Mouse (Mus musculus) liver, embryonic 14.5 days (tissue): Measurements from ENCODE around the gene Erg. TPM values are rescaled to one million over a fixed set of nuclear protein-coding genes. Genes with fewer than 3 reads are reported as not detected.

Experiments used
- ATAC-seq: fragments of 200-750 bp; cut with Nextera tagmentation; 2 replicates; pipeline ENCODE4 v1.8.0; 2017; ENCODE audit warnings: moderate number of reproducible peaks, mild to moderate bottlenecking, moderate library complexity; ENCODE audit not compliant: insufficient read depth
- DNase-seq, 3 experiments: peaks; one replicate each; pipeline ENCODE4 v3.0.0-alpha.2; 2012 to 2013; ENCODE audit warnings: low read depth in 3 of 3, low spot score in 3 of 3
- H3K27ac ChIP-seq: fragments of 300-500 bp; sonication (generic); 2 replicates; pipeline ENCODE4 v1.5.1; 2014; ENCODE audit warnings: moderate library complexity, mild to moderate bottlenecking, control low read depth, inconsistent platforms
- H3K27me3 ChIP-seq: fragments of 300-500 bp; sonication (generic); 2 replicates; pipeline ENCODE4 v1.6.1; 2014; ENCODE audit warnings: mild to moderate bottlenecking, low read length, moderate library complexity; ENCODE audit not compliant: control insufficient read depth, insufficient read depth
- H3K36me3 ChIP-seq: fragments of 300-500 bp; sonication (generic); replicated peaks from 2 replicates; pipeline ENCODE4 v1.6.1; 2014; ENCODE audit warnings: low read depth; ENCODE audit not compliant: control insufficient read depth, insufficient read depth
- H3K4me1 ChIP-seq, 2 experiments: fragments of 200-500 bp in 1 of 2; fragments of 300-500 bp in 1 of 2; sonication (generic) in 1 of 2; replicated peaks; 2 replicates each; pipeline ENCODE4 v1.6.1; 2012 to 2014; ENCODE audit warnings: antibody characterized with exemption in 1 of 2, inconsistent platforms in 1 of 2, low read length in 1 of 2; ENCODE audit not compliant: control insufficient read depth in 2 of 2, insufficient read depth in 2 of 2
- H3K4me2 ChIP-seq: fragments of 300-500 bp; sonication (generic); 2 replicates; pipeline ENCODE4 v1.6.1; 2014; ENCODE audit warnings: low read depth, mild to moderate bottlenecking, control low read depth, moderate library complexity
- H3K4me3 ChIP-seq, 2 experiments: fragments of 200-500 bp in 1 of 2; fragments of 300-500 bp in 1 of 2; sonication (generic) in 1 of 2; 2 replicates each; pipeline ENCODE4 v1.5.1; 2012 to 2014; ENCODE audit warnings: low read depth in 2 of 2, low read length in 2 of 2, mild to moderate bottlenecking in 2 of 2, control low read depth in 1 of 2, inconsistent platforms in 1 of 2, moderate library complexity in 1 of 2; ENCODE audit not compliant: insufficient read depth in 1 of 2
- H3K9ac ChIP-seq: fragments of 300-500 bp; sonication (generic); replicated peaks from 2 replicates; pipeline ENCODE4 v1.6.1; 2014; ENCODE audit warnings: mild to moderate bottlenecking, control low read depth, moderate library complexity
- H3K9me3 ChIP-seq: fragments of 300-500 bp; sonication (generic); 2 replicates; pipeline ENCODE4 v1.6.1; 2016; ENCODE audit warnings: low read length, mixed read lengths; ENCODE audit not compliant: control insufficient read depth
- CTCF ChIP-seq: IDR thresholded peaks from 2 replicates; pipeline ENCODE4 v1.5.1; 2016; ENCODE audit warnings: antibody characterized with exemption, low read depth, control low read depth
- EP300 ChIP-seq: IDR thresholded peaks from 2 replicates; pipeline ENCODE4 v1.6.1; 2016; ENCODE audit warnings: antibody characterized with exemption, low read depth
- WGBS: fragments of 180-500 bp; shearing (Covaris S2); extraction: QIAGEN DNeasy Blood & Tissue Kit; methylation state at CpG from one replicate; pipeline ENCODE4 v1.1.7; 2014; ENCODE audit not compliant: insufficient replicate concordance; 5-methylcytosine and 5-hydroxymethylcytosine counted together
- polyA plus RNA-seq, 2 experiments: library from polyadenylated mRNA; depleted of rRNA in 1 of 2; stranded (reverse) in 1 of 2; unstranded in 1 of 2; fragments of >200 nt; fragmentation: Nextera tagmentation in 1 of 2; extraction: Ambion mirVana in 1 of 2; gene quantifications; 2 replicates each; pipeline versions ENCODE4 v1.2.1 to v1.2.3; 2012 to 2014

Gene Erg
- polyA plus RNA-seq, 2 experiments, result 0.61 to 2.8 TPM

DNA sequence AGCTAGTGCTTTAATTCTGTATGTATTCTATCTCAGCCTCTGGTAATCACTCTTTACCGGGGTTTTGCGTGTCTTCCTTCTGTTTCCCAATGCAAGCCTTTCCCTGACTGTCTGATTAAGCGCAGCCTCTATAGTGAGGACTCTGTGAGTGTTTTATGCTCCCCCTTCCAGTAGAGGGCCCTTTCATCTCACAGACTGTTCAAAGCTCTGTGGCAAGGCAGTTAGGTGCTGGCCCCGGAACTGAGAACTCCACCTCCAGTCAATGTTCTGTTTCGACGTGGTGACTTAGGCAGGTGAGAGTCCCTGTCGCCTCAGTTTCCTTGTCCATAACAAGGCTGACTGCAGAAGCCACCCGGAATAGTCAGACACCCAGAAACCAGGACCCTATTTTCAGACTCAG is 244.4 kb downstream of the Erg start:
- H3K27ac ChIP-seq, result no peak overlapping the region

GRCm38 (mm10) chr16:95340885-95341791 is 245.3 kb downstream of the Erg start:
- Histone ChIP-seq H3K4me3 (no peak overlapping the region), H3K27ac (no peak overlapping the region), H3K36me3 (no peaks in the 10 kb centered on the region), H3K4me2 (no peak overlapping the region), H3K27me3 (no peaks in the 10 kb centered on the region), H3K9ac (no peak overlapping the region), H3K4me1 (no peaks in the 10 kb centered on the region), H3K9me3 (no peaks in the 10 kb centered on the region)
- 38% methylated on average over 28 of the region's 28 CpGs for WGBS
- DNase-seq, result peak; percentile 20 to 33 (median 29)
- peak; percentile 23; the same call in 1 of the 2 replicates for ATAC-seq
- no peak for TF ChIP-seq EP300
- peak; percentile 75 for TF ChIP-seq CTCF

More for the DNA sequence above, 244.4 kb downstream of the Erg start:
- Histone ChIP-seq H3K27me3 (no peaks in the 10 kb centered on the region), H3K4me3 (no peak overlapping the region), H3K36me3 (no peaks in the 10 kb centered on the region), H3K9ac (no peak overlapping the region), H3K4me1 (peaks cover 0 to 5% of the 10 kb centered on the region in 2 experiments; a peak in 2 of 4 replicates), H3K4me2 (no peak overlapping the region), H3K9me3 (no peaks in the 10 kb centered on the region)
- ATAC-seq (no peak), DNase-seq (no peak)
- TF ChIP-seq CTCF (0 out of 2 replicates have a peak, but pooled peaks have one; percentile 21), EP300 (no peak)
- 47% methylated on average over 8 of the region's 8 CpGs for WGBS

GRCm38 (mm10) chr16:95332159-95332558 is 254.2 kb downstream of the Erg start:
- H3K4me2 ChIP-seq, result no peak overlapping the region
- WGBS, result 66% methylated on average over 5 of the region's 5 CpGs
- DNase-seq (no peak), ATAC-seq (no peak)
- no peak overlapping the region for H3K9ac ChIP-seq
- H3K27me3 ChIP-seq, result no peaks in the 10 kb centered on the region
- no peaks in the 10 kb centered on the region for H3K9me3 ChIP-seq
- TF ChIP-seq EP300 (no peak), CTCF (no peak)
- H3K4me3 ChIP-seq, result no peak overlapping the region
- H3K4me1 ChIP-seq, result no peaks in the 10 kb centered on the region
- H3K27ac ChIP-seq, result no peak overlapping the region
- H3K36me3 ChIP-seq, result no peaks in the 10 kb centered on the region

- H3K36me3 ChIP-seq, result no peaks in the 10 kb centered on the region
- WGBS, result 25% methylated on average over 9 of the region's 9 CpGs
- ATAC-seq (no peak), DNase-seq (no peak)
- H3K4me3 ChIP-seq, result no peak overlapping the region
- H3K4me1 ChIP-seq, result no peaks in the 10 kb centered on the region
- TF ChIP-seq CTCF (no peak), EP300 (no peak)
- H3K27ac ChIP-seq, result no peak overlapping the region
- no peak overlapping the region for H3K9ac ChIP-seq
- H3K9me3 ChIP-seq, result no peaks in the 10 kb centered on the region
- no peaks in the 10 kb centered on the region for H3K27me3 ChIP-seq
- H3K4me2 ChIP-seq, result no peak overlapping the region
Measured at GRCm38 (mm10) chr16:95321945-95322625, 264.3 kb downstream of the Erg start.

Other genes with a start within 250 kb of the Erg start
- 7.5 TPM in 2 replicates for gene Ets2, start 115.5 kb upstream of the Erg start, polyA plus RNA-seq (2012; rRNA removed)
- 7.0 and 7.4 TPM in 2 replicates for gene Ets2, start 115.5 kb upstream of the Erg start, polyA plus RNA-seq (2014; fragmentation: Nextera tagmentation; extraction: Ambion mirVana)